Mouse (Mus musculus): ENCODE results near the gene Jmjd1c. TPM values are rescaled to one million over a fixed set of nuclear protein-coding genes. Genes with fewer than 3 reads are reported as not detected.
A peak's percentile ranks its signal among the peaks of the same experiment; 100 is the strongest.

Jmjd1c gene
- polyA plus RNA-seq, 1 experiment, result 31.5 TPM

GRCm38 (mm10) chr10:67052429-67052828, 43.5 kb upstream of the Jmjd1c start:
- Histone ChIP-seq H3K4me3 (ENCODE audit: control insufficient read depth, insufficient read depth, low read length) (no peak overlapping the region), H3K27ac (ENCODE audit: control insufficient read depth, insufficient read depth, low read length) (peak overlapping the region; percentile 38; the same call in 1 of the 2 replicates), H3K36me3 (ENCODE audit: control insufficient read depth, insufficient read depth, low read length) (no peaks in the 10 kb centered on the region), H3K27me3 (ENCODE audit: control insufficient read depth, insufficient read depth, low read length) (no peaks in the 10 kb centered on the region), H3K4me1 (replicated peaks; ENCODE audit: control insufficient read depth, insufficient read depth, low read length) (peaks cover 4% of the 10 kb centered on the region)
- TF ChIP-seq POLR2A (IDR thresholded peaks at IDR 0.05; ENCODE audit: control insufficient read depth, extremely low read depth, insufficient read depth, low read length, poor library complexity), result no peak
- TF ChIP-seq CTCF (IDR thresholded peaks at IDR 0.05; ENCODE audit: borderline replicate concordance, control insufficient read depth, extremely low read depth, insufficient read depth, low read length, poor library complexity), result no peak
- 35% methylated on average over 9 of the region's 9 CpGs for WGBS
- no peak for DNase-seq

GRCm38 (mm10) chr10:67053475-67053874, 42.5 kb upstream of the Jmjd1c start:
- no peak overlapping the region for H3K27ac ChIP-seq (ENCODE audit: control insufficient read depth, insufficient read depth, low read length)
- peaks cover 4% of the 10 kb centered on the region for H3K4me1 ChIP-seq (replicated peaks; ENCODE audit: control insufficient read depth, insufficient read depth, low read length)
- 87% methylated on average over 9 of the region's 9 CpGs for WGBS

GRCm38 (mm10) chr10:67055867-67056856, 39.8 kb upstream of the Jmjd1c start:
- Histone ChIP-seq H3K4me3 (ENCODE audit: control insufficient read depth, insufficient read depth, low read length) (no peak overlapping the region), H3K27ac (ENCODE audit: control insufficient read depth, insufficient read depth, low read length) (no peak overlapping the region), H3K27me3 (ENCODE audit: control insufficient read depth, insufficient read depth, low read length) (no peaks in the 10 kb centered on the region), H3K36me3 (ENCODE audit: control insufficient read depth, insufficient read depth, low read length) (no peaks in the 10 kb centered on the region), H3K4me1 (replicated peaks; ENCODE audit: control insufficient read depth, insufficient read depth, low read length) (peaks cover 4% of the 10 kb centered on the region)
- TF ChIP-seq POLR2A (IDR thresholded peaks at IDR 0.05; ENCODE audit: control insufficient read depth, extremely low read depth, insufficient read depth, low read length, poor library complexity) (no peak), CTCF (IDR thresholded peaks at IDR 0.05; ENCODE audit: borderline replicate concordance, control insufficient read depth, extremely low read depth, insufficient read depth, low read length, poor library complexity) (no peak)
- WGBS, result 91% methylated on average over 17 of the region's 17 CpGs
- DNase-seq, result no peak

More at GRCm38 (mm10) chr10:67053475-67053874, 42.5 kb upstream of the Jmjd1c start:
- TF ChIP-seq CTCF (IDR thresholded peaks at IDR 0.05; ENCODE audit: borderline replicate concordance, control insufficient read depth, extremely low read depth, insufficient read depth, low read length, poor library complexity) (no peak), POLR2A (IDR thresholded peaks at IDR 0.05; ENCODE audit: control insufficient read depth, extremely low read depth, insufficient read depth, low read length, poor library complexity) (no peak)
- Histone ChIP-seq H3K36me3 (ENCODE audit: control insufficient read depth, insufficient read depth, low read length) (no peaks in the 10 kb centered on the region), H3K4me3 (ENCODE audit: control insufficient read depth, insufficient read depth, low read length) (no peak overlapping the region), H3K27me3 (ENCODE audit: control insufficient read depth, insufficient read depth, low read length) (no peaks in the 10 kb centered on the region)
- no peak for DNase-seq

- H3K27ac ChIP-seq (ENCODE audit: control insufficient read depth, insufficient read depth, low read length), result no peak overlapping the region
- no peaks in the 10 kb centered on the region for H3K36me3 ChIP-seq (ENCODE audit: control insufficient read depth, insufficient read depth, low read length)
- no peaks in the 10 kb centered on the region for H3K27me3 ChIP-seq (ENCODE audit: control insufficient read depth, insufficient read depth, low read length)
- no peak for DNase-seq
- no peak overlapping the region for H3K4me3 ChIP-seq (ENCODE audit: control insufficient read depth, insufficient read depth, low read length)
- peaks cover 4% of the 10 kb centered on the region for H3K4me1 ChIP-seq (replicated peaks; ENCODE audit: control insufficient read depth, insufficient read depth, low read length)
- TF ChIP-seq CTCF (IDR thresholded peaks at IDR 0.05; ENCODE audit: borderline replicate concordance, control insufficient read depth, extremely low read depth, insufficient read depth, low read length, poor library complexity) (no peak), POLR2A (IDR thresholded peaks at IDR 0.05; ENCODE audit: control insufficient read depth, extremely low read depth, insufficient read depth, low read length, poor library complexity) (no peak)
These were observed 38.7 kb upstream of the Jmjd1c start for GRCm38 (mm10) chr10:67057208-67057607.

- no peak for DNase-seq
- no peak for TF ChIP-seq POLR2A (IDR thresholded peaks at IDR 0.05; ENCODE audit: control insufficient read depth, extremely low read depth, insufficient read depth, low read length, poor library complexity)
- TF ChIP-seq CTCF (IDR thresholded peaks at IDR 0.05; ENCODE audit: borderline replicate concordance, control insufficient read depth, extremely low read depth, insufficient read depth, low read length, poor library complexity), result no peak
- WGBS, result 95% methylated on average over 6 of the region's 6 CpGs
- Histone ChIP-seq H3K36me3 (ENCODE audit: control insufficient read depth, insufficient read depth, low read length) (no peaks in the 10 kb centered on the region), H3K27me3 (ENCODE audit: control insufficient read depth, insufficient read depth, low read length) (no peaks in the 10 kb centered on the region), H3K4me3 (ENCODE audit: control insufficient read depth, insufficient read depth, low read length) (no peak overlapping the region), H3K27ac (ENCODE audit: control insufficient read depth, insufficient read depth, low read length) (no peak overlapping the region), H3K4me1 (replicated peaks; ENCODE audit: control insufficient read depth, insufficient read depth, low read length) (peaks cover 2% of the 10 kb centered on the region; the same call in 1 of the 2 replicates)
These were observed 38.2 kb upstream of the Jmjd1c start for GRCm38 (mm10) chr10:67057696-67058095.

- no peak for DNase-seq
- WGBS, result 92% methylated on average over 7 of the region's 7 CpGs
These were observed 37.6 kb upstream of the Jmjd1c start for GRCm38 (mm10) chr10:67058297-67058696.

More at GRCm38 (mm10) chr10:67058297-67058696, 37.6 kb upstream of the Jmjd1c start:
- no peaks in the 10 kb centered on the region for H3K4me1 ChIP-seq (replicated peaks; ENCODE audit: control insufficient read depth, insufficient read depth, low read length)
- no peaks in the 10 kb centered on the region for H3K27me3 ChIP-seq (ENCODE audit: control insufficient read depth, insufficient read depth, low read length)
- TF ChIP-seq POLR2A (IDR thresholded peaks at IDR 0.05; ENCODE audit: control insufficient read depth, extremely low read depth, insufficient read depth, low read length, poor library complexity) (no peak), CTCF (IDR thresholded peaks at IDR 0.05; ENCODE audit: borderline replicate concordance, control insufficient read depth, extremely low read depth, insufficient read depth, low read length, poor library complexity) (no peak)
- H3K4me3 ChIP-seq (ENCODE audit: control insufficient read depth, insufficient read depth, low read length), result no peak overlapping the region
- no peak overlapping the region for H3K27ac ChIP-seq (ENCODE audit: control insufficient read depth, insufficient read depth, low read length)
- no peaks in the 10 kb centered on the region for H3K36me3 ChIP-seq (ENCODE audit: control insufficient read depth, insufficient read depth, low read length)

Data from thymus, adult 2 months (tissue).